Mouse (Mus musculus): ENCODE data around the gene Ksr2. TPM values are rescaled to one million over a fixed set of nuclear protein-coding genes. Genes with fewer than 3 reads are reported as not detected.

Ksr2 gene
- polyA plus RNA-seq, 1 experiment from 2014 or later, result 0.17 TPM

GRCm38 (mm10) chr5:117824486-117824885 is 410.7 kb downstream of the Ksr2 start:
- H3K27me3 ChIP-seq, result no peaks in the 10 kb centered on the region
- no peaks in the 10 kb centered on the region for H3K36me3 ChIP-seq
- no peak overlapping the region for H3K4me3 ChIP-seq
- 77% methylated on average over 5 of the region's 5 CpGs for WGBS
- no peak for ATAC-seq (ENCODE audit: insufficient number of reproducible peaks, low FRiP score, low TSS enrichment, low read depth)
- no peak overlapping the region for H3K4me2 ChIP-seq
- no peaks in the 10 kb centered on the region for H3K9me3 ChIP-seq
- no peak overlapping the region for H3K9ac ChIP-seq
- H3K27ac ChIP-seq, result no peak overlapping the region
- H3K4me1 ChIP-seq, result no peaks in the 10 kb centered on the region

Other genes starting within 250 kb of the Ksr2 start
- 645 and 672 TPM in 2 replicates for gene Pebp1, start 126.4 kb upstream of the Ksr2 start, polyA plus RNA-seq (2015; fragmentation: Nextera tagmentation; extraction: Ambion mirVana)
- gene Vsig10, start 94.9 kb upstream of the Ksr2 start, polyA plus RNA-seq (2015; fragmentation: Nextera tagmentation; extraction: Ambion mirVana), result 10.2 and 11.7 TPM in 2 replicates
- gene Wsb2, start 56.7 kb upstream of the Ksr2 start, polyA plus RNA-seq (2015; fragmentation: Nextera tagmentation; extraction: Ambion mirVana), result 66.9 and 74.6 TPM in 2 replicates
- gene Rfc5, start 25.0 kb upstream of the Ksr2 start, polyA plus RNA-seq (2015; fragmentation: Nextera tagmentation; extraction: Ambion mirVana), result 64.7 and 67.2 TPM in 2 replicates